Mouse (Mus musculus) lung, postnatal 0 days (tissue): Measurements from ENCODE around the gene Tbc1d10c. TPM values are rescaled to one million over a fixed set of nuclear protein-coding genes. Genes with fewer than 3 reads are reported as not detected.

ENCODE experiments used
- ATAC-seq: fragments of 200-750 bp; cut with Nextera tagmentation; 2 replicates; pipeline ENCODE4 v1.8.0; 2017; ENCODE audit warnings: moderate library complexity
- DNase-seq: peaks from one replicate; pipeline ENCODE4 v3.0.0-alpha.2; 2016; ENCODE audit warnings: low spot score
- H3K27ac ChIP-seq: fragments of 300-500 bp; sonication (generic); 2 replicates; pipeline ENCODE4 v1.5.1; 2014; ENCODE audit warnings: antibody characterized with exemption, mild to moderate bottlenecking, low read length, mixed read lengths
- H3K27me3 ChIP-seq: fragments of 300-500 bp; sonication (generic); replicated peaks from 2 replicates; pipeline ENCODE4 v1.6.1; 2014; ENCODE audit warnings: low read length, mixed read lengths; ENCODE audit not compliant: insufficient read depth
- H3K36me3 ChIP-seq: fragments of 300-500 bp; sonication (generic); 2 replicates; pipeline ENCODE4 v1.6.1; 2014; ENCODE audit warnings: low read length, mixed read lengths; ENCODE audit not compliant: insufficient read depth
- H3K4me1 ChIP-seq: fragments of 300-500 bp; sonication (generic); 2 replicates; pipeline ENCODE4 v1.6.1; 2014; ENCODE audit warnings: antibody characterized with exemption, low read depth, low read length, mixed read lengths; ENCODE audit not compliant: insufficient read depth
- H3K4me2 ChIP-seq: fragments of 300-500 bp; sonication (generic); replicated peaks from 2 replicates; pipeline ENCODE4 v1.6.1; 2014; ENCODE audit warnings: low read depth, mild to moderate bottlenecking, low read length, moderate library complexity, mixed read lengths
- H3K4me3 ChIP-seq: fragments of 300-500 bp; sonication (generic); 2 replicates; pipeline ENCODE4 v1.5.1; 2014; ENCODE audit warnings: low read depth, low read length
- H3K9ac ChIP-seq: fragments of 300-500 bp; sonication (generic); replicated peaks from 2 replicates; pipeline ENCODE4 v1.6.1; 2014; ENCODE audit warnings: low read depth, mild to moderate bottlenecking
- H3K9me3 ChIP-seq: fragments of 300-500 bp; sonication (generic); 2 replicates; pipeline ENCODE4 v1.6.1; 2016; ENCODE audit warnings: low read length, mixed read lengths
- CTCF ChIP-seq: IDR thresholded peaks from 2 replicates; pipeline ENCODE4 v1.5.1; 2016; ENCODE audit warnings: antibody characterized with exemption, mild to moderate bottlenecking
- EP300 ChIP-seq: IDR thresholded peaks from 2 replicates; pipeline ENCODE4 v1.6.1; 2016; ENCODE audit warnings: antibody characterized with exemption, mild to moderate bottlenecking, control low read depth
- WGBS: fragments of 180-500 bp; shearing (Covaris S2); extraction: QIAGEN DNeasy Blood & Tissue Kit; methylation state at CpG from one replicate; pipeline ENCODE4 v1.1.7; 2014; 5-methylcytosine and 5-hydroxymethylcytosine counted together
- polyA plus RNA-seq: library from polyadenylated mRNA; unstranded; fragments of >200 nt; fragmentation: Nextera tagmentation; extraction: Ambion mirVana; gene quantifications from 2 replicates; pipeline ENCODE4 v1.2.1, GENCODE M21; 2015

Tbc1d10c gene
- polyA plus RNA-seq, 1 experiment from 2014 or later: 4.5 TPM

GRCm38 (mm10) chr19:4149283-4149682 is 41.8 kb downstream of the Tbc1d10c start:
- WGBS: 73% methylated on average over 11 of the region's 11 CpGs
- Histone ChIP-seq H3K27ac (peak overlapping the region; percentile 87), H3K4me1 (peaks cover 12% of the 10 kb centered on the region; the same call in 1 of the 2 replicates), H3K4me3 (peak overlapping the region; percentile 90), H3K36me3 (peaks cover 3% of the 10 kb centered on the region; the same call in 1 of the 2 replicates), H3K9ac (peak overlapping the region; percentile 90), H3K4me2 (peak overlapping the region; percentile 79), H3K27me3 (no peaks in the 10 kb centered on the region), H3K9me3 (no peaks in the 10 kb centered on the region)
- no peak for TF ChIP-seq EP300
- no peak for TF ChIP-seq CTCF
- DNase-seq: no peak
- ATAC-seq: no peak

DNA sequence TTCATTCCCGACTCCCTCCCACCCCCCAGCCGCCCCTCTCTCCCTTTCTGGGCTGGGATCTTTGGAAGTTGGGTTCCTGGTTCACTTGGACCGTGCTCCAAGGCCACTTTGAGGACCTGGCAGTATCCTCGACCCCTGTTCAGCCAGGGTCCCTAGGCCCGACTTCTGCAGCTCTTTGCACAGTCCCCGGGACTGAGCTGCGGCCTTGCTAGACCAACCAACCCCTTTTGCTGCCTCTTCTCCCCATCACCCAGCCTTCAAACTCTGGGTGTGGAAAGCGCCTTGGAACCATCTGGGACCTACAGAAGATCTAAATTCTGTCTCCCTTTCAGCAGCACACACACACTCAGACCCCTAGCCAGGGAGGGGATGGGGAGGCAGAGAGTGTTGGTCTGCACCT is 42.3 kb downstream of the Tbc1d10c start:
- Histone ChIP-seq H3K4me1 (peaks cover 12% of the 10 kb centered on the region; the same call in 1 of the 2 replicates), H3K9ac (peak overlapping the region; percentile 90), H3K27ac (peak overlapping the region; percentile 87), H3K4me2 (peak overlapping the region; percentile 79), H3K4me3 (peak overlapping the region; percentile 90), H3K36me3 (peaks cover 3% of the 10 kb centered on the region; the same call in 1 of the 2 replicates), H3K9me3 (no peaks in the 10 kb centered on the region), H3K27me3 (no peaks in the 10 kb centered on the region)
- DNase-seq: no peak
- peak; percentile 27 for ATAC-seq
- TF ChIP-seq CTCF (no peak), EP300 (no peak)
- WGBS: 0% methylated on average over 6 of the region's 8 CpGs

DNA sequence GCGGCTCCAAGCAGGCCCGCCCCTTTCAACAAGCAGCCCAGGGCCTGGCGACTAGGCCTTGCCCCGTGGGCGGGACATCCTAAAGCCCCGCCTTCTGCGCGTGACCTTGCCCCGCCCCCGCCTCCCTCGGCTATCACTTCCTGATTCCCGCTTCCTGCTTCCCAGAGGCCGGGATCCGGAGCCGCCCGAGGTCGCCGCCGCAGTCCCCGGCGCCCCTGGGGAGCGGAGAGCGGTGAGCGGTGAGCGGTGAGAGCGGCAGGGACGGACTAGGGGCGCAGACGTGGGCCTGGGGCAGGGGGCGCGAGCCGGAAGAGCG is 42.6 kb downstream of the Tbc1d10c start, which contains the start of gene Coro1b:
Gene Coro1b (plus strand): TSS at position 129 of the 316 bp plus-strand sequence.
- no peak for TF ChIP-seq CTCF
- no peak for TF ChIP-seq EP300
- Histone ChIP-seq H3K27me3 (no peaks in the 10 kb centered on the region), H3K9ac (peak within 1 kb of the TSS; percentile 90), H3K4me2 (peak within 1 kb of the TSS; percentile 79), H3K27ac (peak within 1 kb of the TSS; percentile 87), H3K4me1 (peaks cover 12% of the 10 kb centered on the region; the same call in 1 of the 2 replicates), H3K4me3 (peak within 1 kb of the TSS; percentile 90), H3K36me3 (peaks cover 3% of the 10 kb centered on the region; the same call in 1 of the 2 replicates), H3K9me3 (no peaks in the 10 kb centered on the region)
- ATAC-seq: peak; percentile 96
- WGBS: under 1% methylated on average over 20 of the region's 33 CpGs
- DNase-seq: peak; percentile 97

- Histone ChIP-seq H3K9ac (peak overlapping the region; percentile 90; the same call in 1 of the 2 replicates), H3K9me3 (no peaks in the 10 kb centered on the region), H3K27me3 (no peaks in the 10 kb centered on the region), H3K36me3 (no peaks in the 10 kb centered on the region; the same call in 1 of the 2 replicates), H3K4me1 (peaks cover 12% of the 10 kb centered on the region; the same call in 1 of the 2 replicates), H3K27ac (peak overlapping the region; percentile 69), H3K4me2 (peak overlapping the region; percentile 79), H3K4me3 (peak overlapping the region; percentile 90)
- WGBS: 38% methylated on average over 9 of the region's 9 CpGs
- ATAC-seq: no peak
- TF ChIP-seq CTCF (no peak), EP300 (no peak)
- DNase-seq: no peak
These were observed 43.1 kb downstream of the Tbc1d10c start for GRCm38 (mm10) chr19:4147782-4148490.

DNA sequence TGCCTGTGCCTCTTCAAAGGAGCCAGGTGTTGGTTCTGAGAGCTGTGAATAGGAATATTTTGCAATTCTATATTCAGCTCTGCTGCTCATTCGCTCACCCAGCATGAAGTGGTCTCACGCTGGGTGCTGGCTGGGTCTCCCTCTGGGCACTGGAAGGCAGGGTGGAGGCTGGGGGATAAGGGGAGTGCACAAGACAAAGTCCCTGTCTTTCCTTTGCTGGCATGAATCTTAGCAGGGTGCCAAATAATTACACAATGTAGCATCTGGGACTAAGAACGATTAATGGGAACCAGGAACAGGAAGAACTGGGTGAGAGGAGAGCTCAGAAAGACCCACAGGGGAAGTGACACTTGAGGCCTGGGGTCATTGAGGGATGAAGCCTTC is 44.1 kb downstream of the Tbc1d10c start:
- WGBS: 41% methylated on average over 3 of the region's 3 CpGs
- H3K27me3 ChIP-seq: no peaks in the 10 kb centered on the region
- peak; percentile 5; the same call in 1 of the 2 replicates for ATAC-seq
- peak; percentile 55 for DNase-seq
- peak overlapping the region; percentile 69; the same call in 1 of the 2 replicates for H3K27ac ChIP-seq
- H3K9ac ChIP-seq: no peak overlapping the region
- no peaks in the 10 kb centered on the region; the same call in 1 of the 2 replicates for H3K36me3 ChIP-seq
- H3K4me3 ChIP-seq: no peak overlapping the region
- peaks cover 12% of the 10 kb centered on the region; the same call in 1 of the 2 replicates for H3K4me1 ChIP-seq
- no peaks in the 10 kb centered on the region for H3K9me3 ChIP-seq
- TF ChIP-seq EP300: no peak
- TF ChIP-seq CTCF: no peak
- H3K4me2 ChIP-seq: no peak overlapping the region

GRCm38 (mm10) chr19:4146366-4147021 is 44.6 kb downstream of the Tbc1d10c start:
- H3K4me3 ChIP-seq: no peak overlapping the region
- 62% methylated on average over 12 of the region's 12 CpGs for WGBS
- ATAC-seq (no peak), DNase-seq (no peak)
- TF ChIP-seq EP300: no peak
- TF ChIP-seq CTCF: no peak
- H3K27ac ChIP-seq: 0 out of 2 replicates have a peak overlapping the region, but pooled peaks have one; percentile 69
- no peaks in the 10 kb centered on the region for H3K27me3 ChIP-seq
- no peak overlapping the region for H3K4me2 ChIP-seq
- peaks cover 12% of the 10 kb centered on the region; the same call in 1 of the 2 replicates for H3K4me1 ChIP-seq
- no peaks in the 10 kb centered on the region; the same call in 1 of the 2 replicates for H3K36me3 ChIP-seq
- H3K9ac ChIP-seq: no peak overlapping the region
- H3K9me3 ChIP-seq: no peaks in the 10 kb centered on the region
